Comparison of ENCODE assay signal across 15 mouse cellular contexts in genomic region chr9:63657167-63657566, GRCm38 (mm10). TPM values are rescaled to one million over a fixed set of nuclear protein-coding genes. Genes with fewer than 3 reads are reported as not detected.
DNase-seq lines count a peak whose midpoint lies in the region; ATAC-seq and TF ChIP-seq lines count a peak whose summit lies in the region.
"Had no signal": no experiment of that assay in that cellular context is flagged by ENCODE, and none has a peak within 500 bp of the region (broad histone marks: within the 10 kb centered on the region; RNA-seq: fewer than 3 reads in every experiment).

No protein-coding gene starts in this region.

- 9% methylated on average over 4 of the region's 4 CpGs for WGBS in heart, postnatal 0 days
- WGBS in lung, embryonic 15.5 days, result 19% methylated on average over 4 of the region's 4 CpGs

- no peak overlapping the region for H3K4me3 ChIP-seq in heart, postnatal 0 days (ENCODE audit: low read depth, low read length)
- no peak overlapping the region for H3K4me3 ChIP-seq in lung, embryonic 15.5 days
- H3K4me3 ChIP-seq: embryonic facial prominence, embryonic 12.5 days; hindbrain, embryonic 12.5 days; neural tube, embryonic 12.5 days had no signal

- peak overlapping the region; percentile 58 for H3K27ac ChIP-seq in heart, postnatal 0 days (ENCODE audit: low read depth)
- peak overlapping the region; percentile 51; the same call in 1 of the 2 replicates for H3K27ac ChIP-seq in lung, embryonic 15.5 days
- H3K27ac ChIP-seq: embryonic facial prominence, embryonic 12.5 days; hindbrain, embryonic 12.5 days; neural tube, embryonic 12.5 days had no signal

- peaks cover 16% of the 10 kb centered on the region; the same call in 1 of the 2 replicates for H3K36me3 ChIP-seq in heart, postnatal 0 days (replicated peaks; ENCODE audit: control insufficient read depth, insufficient read depth, low read length)
- peaks cover 24% of the 10 kb centered on the region for H3K36me3 ChIP-seq in lung, embryonic 15.5 days

- intact Hi-C loops in heart, postnatal 36 days (cut with DNase I), result no loop called here
- intact Hi-C loops in left cerebral cortex, postnatal 14 days (cut with DNase I), result loop anchor here (5.0 kb wide), 1 partner anchor 100 kb away; the partner anchor contains the start of gene Smad3

- H3K4me1 ChIP-seq in heart, postnatal 0 days (ENCODE audit: control insufficient read depth, insufficient read depth), result peaks cover 37% of the 10 kb centered on the region
- H3K4me1 ChIP-seq in lung, embryonic 15.5 days, result peaks cover 64% of the 10 kb centered on the region

- peak; percentile 92 for DNase-seq in heart, adult 11 months
- DNase-seq in heart, postnatal 36 days, result no peak
- DNase-seq in NIH3T3 (ENCODE audit: low read depth), result peak; percentile 73
- DNase-seq in heart, postnatal 0 days (ENCODE audit: low spot score), result no peak
- DNase-seq in left cerebral cortex, postnatal 14 days (ENCODE audit: low spot score in 2 of 2), result no peak
- DNase-seq in ovary, postnatal 10 days (ENCODE audit: low spot score), result no peak
- DNase-seq: cerebellum, adult 11-12 months; forebrain, postnatal 0 days; right cerebral cortex, postnatal 4 days had no signal

- TF ChIP-seq CTCF in heart, postnatal 0 days (IDR thresholded peaks at IDR 0.05; ENCODE audit: low read depth), result no peak

- TF ChIP-seq EP300 in heart, postnatal 0 days (IDR thresholded peaks at IDR 0.05; ENCODE audit: low read depth), result no peak

- 0 out of 2 replicates have a peak, but pooled peaks have one; percentile 33 for ATAC-seq in heart, postnatal 0 days (ENCODE audit: insufficient read depth, low read depth)
- ATAC-seq in lung, embryonic 15.5 days (ENCODE audit: borderline replicate concordance, extremely low read depth, low FRiP score, low TSS enrichment), result no peak
- no peak for ATAC-seq in megakaryocyte, adult 5-6 weeks (ENCODE audit: poor library complexity, severe bottlenecking)
- ATAC-seq: forebrain, postnatal 0 days had no signal

- H3K4me2 ChIP-seq in heart, postnatal 0 days (ENCODE audit: low read depth, low read length), result no peak overlapping the region
- no peak overlapping the region for H3K4me2 ChIP-seq in lung, embryonic 15.5 days
- H3K4me2 ChIP-seq: embryonic facial prominence, embryonic 12.5 days; hindbrain, embryonic 12.5 days; midbrain, embryonic 11.5 days; neural tube, embryonic 12.5 days had no signal

- H3K9me3 ChIP-seq in heart, postnatal 0 days (replicated peaks; ENCODE audit: control insufficient read depth, low read length), result no peaks in the 10 kb centered on the region
- no peaks in the 10 kb centered on the region for H3K9me3 ChIP-seq in lung, embryonic 15.5 days
- H3K9me3 ChIP-seq: embryonic facial prominence, embryonic 12.5 days; hindbrain, embryonic 12.5 days; neural tube, embryonic 12.5 days had no signal

- H3K9ac ChIP-seq in heart, postnatal 0 days (replicated peaks; ENCODE audit: low read depth, low read length), result no peak overlapping the region
- no peak overlapping the region for H3K9ac ChIP-seq in lung, embryonic 15.5 days
- H3K9ac ChIP-seq: embryonic facial prominence, embryonic 12.5 days; forebrain, postnatal 0 days; hindbrain, embryonic 12.5 days; neural tube, embryonic 12.5 days had no signal

- H3K27me3 ChIP-seq in heart, postnatal 0 days (ENCODE audit: control insufficient read depth, insufficient read depth, low read length), result no peaks in the 10 kb centered on the region
- H3K27me3 ChIP-seq in lung, embryonic 15.5 days, result no peaks in the 10 kb centered on the region
- H3K27me3 ChIP-seq: embryonic facial prominence, embryonic 12.5 days; hindbrain, embryonic 12.5 days; neural tube, embryonic 12.5 days had no signal

RNA-seq across cellular contexts. Expression of gene Aagab, which starts 54.7 kb away (rescaled TPM):
- 10 to 100 TPM; 16.8 to 17.7 TPM for total RNA-seq in heart, postnatal 36 days (2021)
- 12.9 and 17.9 TPM in 2 replicates for total RNA-seq in heart, postnatal 0 days (2014; rRNA removed; ENCODE audit: low replicate concordance)
- polyA plus RNA-seq in heart, postnatal 0 days (2015; fragmentation: Nextera tagmentation; extraction: Ambion mirVana), result 23.3 and 23.5 TPM in 2 replicates
- polyA plus RNA-seq in lung, embryonic 15.5 days (2015; fragmentation: Nextera tagmentation; extraction: Ambion mirVana), result 27.5 and 29.7 TPM in 2 replicates
- total RNA-seq in left cerebral cortex, postnatal 14 days (2021), result 10 to 100 TPM; 44.2 to 46.5 TPM
- 12.5 and 13.3 TPM in 2 replicates for total RNA-seq in megakaryocyte, adult 5-6 weeks (2015)
- total RNA-seq in megakaryocyte, adult 5-6 weeks (2017), result 24.5 and 25.6 TPM in 2 replicates

RNA-seq across cellular contexts. Expression of gene Iqch, which starts 54.9 kb away (rescaled TPM):
- total RNA-seq in heart, postnatal 36 days (2021), result not detected
- total RNA-seq in heart, postnatal 0 days (2014; rRNA removed; ENCODE audit: low replicate concordance), result not detected in 2 replicates
- polyA plus RNA-seq in heart, postnatal 0 days (2015; fragmentation: Nextera tagmentation; extraction: Ambion mirVana), result 0.03 and 0.04 TPM in 2 replicates
- 0.05 and 0.20 TPM in 2 replicates for polyA plus RNA-seq in lung, embryonic 15.5 days (2015; fragmentation: Nextera tagmentation; extraction: Ambion mirVana)
- under 1 TPM in 1 of 2 experiments, not detected in 1; 0.19 TPM for total RNA-seq in left cerebral cortex, postnatal 14 days (2021)
- not detected in 2 replicates for total RNA-seq in megakaryocyte, adult 5-6 weeks (2015)
- total RNA-seq in megakaryocyte, adult 5-6 weeks (2017), result not detected in 2 replicates

Comparison
In these comparisons a context has a peak if more than half of its experiments do, and no peak if none do; other contexts are left out.
1. DNase-seq: peak in heart, adult 11 months (single experiment) and NIH3T3 (single experiment); none in heart, postnatal 36 days (0 of 2), heart, postnatal 0 days (single experiment), left cerebral cortex, postnatal 14 days (0 of 2) and ovary, postnatal 10 days (single experiment).